Comparison of ENCODE assay signal across 8 mouse cellular contexts in the genomic region with DNA sequence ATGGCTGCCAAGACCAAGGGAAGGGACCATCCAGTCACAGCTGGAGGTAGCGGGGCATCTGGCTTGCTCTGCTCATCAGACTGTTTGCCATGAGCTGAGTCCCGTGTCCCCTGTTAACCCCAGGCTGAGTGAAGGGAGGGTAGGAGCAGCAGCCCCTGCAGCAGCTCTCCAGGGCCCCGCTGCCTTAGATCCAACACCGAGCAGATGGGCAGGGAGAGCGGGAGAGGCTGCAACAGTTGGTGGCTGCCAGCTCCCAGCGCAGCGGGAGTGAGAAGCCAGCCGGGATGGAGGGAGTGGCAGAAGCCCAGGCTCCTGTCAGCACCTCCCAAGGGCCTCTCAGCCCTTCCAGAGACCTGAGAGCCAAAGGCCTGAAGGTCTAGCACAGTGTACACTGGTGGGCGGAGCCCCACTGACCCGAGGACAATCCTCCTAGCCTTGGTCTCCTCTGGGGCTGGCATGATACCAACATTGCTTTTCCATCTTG.
DNase-seq lines count a peak whose midpoint lies in the region; ATAC-seq and TF ChIP-seq lines count a peak whose summit lies in the region.

No protein-coding gene starts in this region.

- no peak overlapping the region for H3K4me3 ChIP-seq in kidney, embryonic 15.5 days (replicated peaks)
- H3K4me3 ChIP-seq in intestine, embryonic 15.5 days (replicated peaks), result no peak overlapping the region
- no peak overlapping the region for H3K4me3 ChIP-seq in thymus, adult 2 months (ENCODE audit: control insufficient read depth, insufficient read depth, low read length)

- TF ChIP-seq POLR2A in thymus, adult 2 months (IDR thresholded peaks at IDR 0.05; ENCODE audit: control insufficient read depth, extremely low read depth, insufficient read depth, low read length, poor library complexity), result no peak

- H3K4me1 ChIP-seq in kidney, embryonic 15.5 days, result peaks cover 87% of the 10 kb centered on the region
- H3K4me1 ChIP-seq in intestine, embryonic 15.5 days (replicated peaks), result peaks cover 63% of the 10 kb centered on the region
- peaks cover 81% of the 10 kb centered on the region for H3K4me1 ChIP-seq in thymus, adult 2 months (replicated peaks; ENCODE audit: control insufficient read depth, insufficient read depth, low read length)

- H3K9me3 ChIP-seq in kidney, embryonic 15.5 days (replicated peaks), result no peaks in the 10 kb centered on the region
- no peaks in the 10 kb centered on the region for H3K9me3 ChIP-seq in intestine, embryonic 15.5 days

- H3K27me3 ChIP-seq in kidney, embryonic 15.5 days, result no peaks in the 10 kb centered on the region
- H3K27me3 ChIP-seq in intestine, embryonic 15.5 days (replicated peaks), result no peaks in the 10 kb centered on the region
- H3K27me3 ChIP-seq in thymus, adult 2 months (ENCODE audit: control insufficient read depth, insufficient read depth, low read length), result no peaks in the 10 kb centered on the region

- ATAC-seq in kidney, embryonic 15.5 days (replicated peaks; ENCODE audit: low FRiP score), result no peak
- ATAC-seq in intestine, embryonic 15.5 days, result no peak

- H3K4me2 ChIP-seq in kidney, embryonic 15.5 days, result no peak overlapping the region
- H3K4me2 ChIP-seq in intestine, embryonic 15.5 days (replicated peaks), result no peak overlapping the region

- no peaks in the 10 kb centered on the region for H3K36me3 ChIP-seq in kidney, embryonic 15.5 days
- H3K36me3 ChIP-seq in intestine, embryonic 15.5 days, result no peaks in the 10 kb centered on the region
- H3K36me3 ChIP-seq in thymus, adult 2 months (ENCODE audit: control insufficient read depth, insufficient read depth, low read length), result no peaks in the 10 kb centered on the region

- no peak overlapping the region for H3K9ac ChIP-seq in kidney, embryonic 15.5 days
- no peak overlapping the region for H3K9ac ChIP-seq in intestine, embryonic 15.5 days

- H3K27ac ChIP-seq in kidney, embryonic 15.5 days, result peak overlapping the region; percentile 25; the same call in 1 of the 2 replicates
- H3K27ac ChIP-seq in intestine, embryonic 15.5 days, result no peak overlapping the region
- no peak overlapping the region for H3K27ac ChIP-seq in thymus, adult 2 months (ENCODE audit: control insufficient read depth, insufficient read depth, low read length)

- TF ChIP-seq CTCF in thymus, adult 2 months (IDR thresholded peaks at IDR 0.05; ENCODE audit: borderline replicate concordance, control insufficient read depth, extremely low read depth, insufficient read depth, low read length, poor library complexity), result no peak

- DNase-seq in kidney, adult 9 months, result no peak
- peak; percentile 89 for DNase-seq in cerebellum, adult 9-11 months
- peak; percentile 99 for DNase-seq in heart, adult 11 months
- DNase-seq in layer of hippocampus, adult 9-11 months, result peak; percentile 85
- DNase-seq in lung, postnatal 10 days, result peak; percentile 67
- no peak for DNase-seq in thymus, adult 2 months

- WGBS in kidney, embryonic 15.5 days, result 42% methylated on average over 10 of the region's 10 CpGs
- WGBS in intestine, embryonic 15.5 days, result 45% methylated on average over 10 of the region's 10 CpGs
- WGBS in thymus, adult 2 months, result 97% methylated on average over 10 of the region's 10 CpGs

Comparison
In these comparisons a context has a peak if more than half of its experiments do, and no peak if none do; other contexts are left out.
1. DNase-seq: peak in cerebellum, adult 9-11 months (single experiment), heart, adult 11 months (single experiment), layer of hippocampus, adult 9-11 months (single experiment) and lung, postnatal 10 days (single experiment); none in kidney, adult 9 months (single experiment) and thymus, adult 2 months (single experiment).